Mouse (Mus musculus) fibroblast of lung, adult 2 months (primary cell): ENCODE results near the gene Cd200r2.
"Not testable (repeated sequence)": the region's sequence is repeated elsewhere in the genome, so short reads cannot be mapped to it uniquely, and the experiment has no call there.

ENCODE experiments used
- DNase-seq: peaks from one replicate; pipeline ENCODE4 v3.0.0-alpha.2; 2011; ENCODE audit warnings: low read depth

Cd200r2 gene

DNA sequence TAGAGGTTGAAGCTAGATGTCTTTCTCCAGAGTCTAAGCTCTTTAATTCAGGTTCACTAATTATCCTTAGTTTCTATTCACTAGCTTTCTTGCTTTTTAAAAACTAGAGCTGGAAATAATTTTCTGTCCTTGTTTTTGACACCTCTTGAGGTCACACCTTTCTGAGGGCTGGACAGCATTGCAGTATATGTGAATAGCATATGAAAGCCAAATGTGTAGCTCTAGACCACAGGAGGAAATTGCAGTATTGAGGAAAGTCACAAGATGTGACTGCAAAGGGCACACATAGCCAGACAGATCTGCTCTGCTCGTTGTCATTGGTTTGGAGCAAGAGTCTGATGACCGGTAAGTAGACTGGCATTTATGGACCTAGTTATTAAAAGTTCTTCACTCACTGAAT lies at the start of gene Cd200r2:
Cd200r2 (plus strand) TSS at position 301 of the 400 bp plus-strand sequence.
- no peak for DNase-seq

DNA sequence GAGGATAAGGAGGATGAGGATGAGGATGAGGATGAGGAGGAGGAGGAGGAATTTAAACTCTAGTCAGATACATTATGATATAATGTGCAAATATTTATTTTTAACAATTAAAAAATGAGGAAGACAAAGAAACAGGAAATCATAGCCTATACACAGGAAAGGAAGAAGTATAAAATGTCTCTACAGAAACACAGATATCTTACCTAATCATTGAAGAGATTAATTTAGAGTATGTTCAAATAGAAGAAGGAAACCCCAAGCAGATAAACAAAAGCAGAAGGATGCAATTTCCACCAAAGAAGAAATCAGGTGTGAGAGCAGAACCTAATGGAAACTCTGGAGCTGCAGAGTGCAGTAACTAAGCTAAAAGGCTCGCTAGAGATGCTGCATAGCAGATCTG lies 48.9 kb upstream of the Cd200r2 start:
- DNase-seq: no peak

DNA sequence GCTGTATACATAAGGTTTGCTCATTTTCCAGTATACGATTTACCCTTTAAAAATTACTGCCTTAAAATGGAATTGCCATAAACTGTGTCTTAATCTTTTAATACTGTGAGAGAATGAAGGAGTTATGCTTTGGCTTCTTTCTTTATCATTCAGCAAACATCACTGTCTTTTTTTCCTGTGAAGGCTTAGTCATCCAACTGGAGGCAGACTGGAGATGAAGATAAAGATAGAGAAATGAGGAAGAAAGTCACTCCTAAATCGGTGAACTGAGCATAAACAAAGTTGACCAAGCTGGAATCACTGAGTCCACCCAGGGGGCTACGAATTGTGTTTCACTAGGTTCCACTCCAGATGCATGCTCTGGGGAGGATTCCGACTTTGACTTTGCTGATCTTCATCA lies 46.4 kb upstream of the Cd200r2 start:
- no peak for DNase-seq

DNA sequence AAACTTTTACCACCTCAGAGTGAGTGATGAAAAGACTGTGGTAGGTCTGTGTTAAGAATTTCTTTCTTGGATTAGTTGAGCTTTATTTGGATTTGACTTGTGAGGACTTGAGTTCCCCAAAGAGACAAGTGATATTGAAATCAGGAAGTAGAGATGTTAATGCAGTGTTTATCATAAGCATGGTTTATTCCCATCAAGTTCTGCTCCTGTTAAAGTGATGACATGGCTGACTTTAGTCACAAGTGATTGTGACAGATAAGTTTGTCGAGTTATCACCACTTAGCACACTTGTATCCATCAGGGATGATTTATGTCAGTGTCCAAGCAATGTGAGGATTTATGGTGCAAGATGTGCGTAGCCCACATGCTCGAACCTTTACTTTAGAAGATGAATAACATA lies 34.6 kb upstream of the Cd200r2 start:
- no peak for DNase-seq

DNA sequence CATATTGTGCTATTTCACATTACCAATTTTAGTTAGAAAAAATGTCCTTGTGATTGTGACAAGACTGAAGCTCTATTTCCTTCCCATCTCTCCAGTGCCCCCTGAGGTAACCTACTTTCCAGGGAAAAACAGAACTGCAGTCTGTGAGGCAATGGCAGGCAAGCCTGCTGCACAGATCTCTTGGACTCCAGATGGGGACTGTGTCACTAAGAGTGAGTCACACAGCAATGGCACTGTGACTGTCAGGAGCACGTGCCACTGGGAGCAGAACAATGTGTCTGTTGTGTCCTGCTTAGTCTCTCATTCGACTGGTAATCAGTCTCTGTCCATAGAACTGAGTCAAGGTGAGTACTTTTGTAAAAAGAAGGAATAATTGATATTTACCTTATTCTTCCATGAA lies 33.7 kb upstream of the Cd200r2 start:
- not testable (repeated sequence) for DNase-seq

DNA sequence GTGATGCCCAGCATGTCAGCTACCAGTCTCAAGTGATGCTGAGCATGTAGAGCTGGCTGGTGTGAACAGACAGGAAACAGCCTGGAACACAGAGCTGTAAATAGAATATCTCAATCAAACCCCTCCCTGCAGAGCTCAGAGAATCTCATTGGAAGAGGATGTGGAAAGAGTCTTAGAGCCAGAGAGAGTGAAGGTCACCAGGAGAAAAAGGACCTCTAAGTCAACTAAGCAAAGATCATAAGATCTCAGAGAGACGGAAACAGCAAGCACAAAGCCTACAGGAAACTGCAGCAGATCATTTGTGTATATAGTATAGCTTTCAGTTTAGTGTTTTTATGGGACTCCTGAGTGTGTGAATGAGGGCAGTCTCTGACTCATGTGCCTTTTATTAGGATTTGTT lies 8.3 kb downstream of the Cd200r2 start:
- no peak for DNase-seq

DNA sequence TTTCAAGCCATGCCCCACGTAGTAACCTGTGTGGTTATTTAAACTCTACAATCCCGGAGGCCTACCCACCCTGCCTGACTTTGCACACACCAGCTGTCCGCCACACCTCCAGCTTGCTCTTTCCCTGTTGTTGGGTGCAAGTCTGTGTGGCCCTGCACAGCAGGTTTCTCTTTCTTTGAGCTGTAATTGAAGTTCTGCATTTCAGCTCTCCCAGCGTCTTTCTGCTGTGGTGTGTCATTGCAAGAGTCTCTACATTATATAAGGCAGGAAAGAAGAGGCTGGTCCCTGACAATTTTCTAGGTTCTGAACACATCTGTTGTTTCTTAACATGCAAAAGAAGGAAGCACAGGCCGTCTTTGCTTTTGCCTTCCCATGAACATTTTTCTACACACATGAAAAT lies 9.7 kb downstream of the Cd200r2 start:
- DNase-seq: no peak

DNA sequence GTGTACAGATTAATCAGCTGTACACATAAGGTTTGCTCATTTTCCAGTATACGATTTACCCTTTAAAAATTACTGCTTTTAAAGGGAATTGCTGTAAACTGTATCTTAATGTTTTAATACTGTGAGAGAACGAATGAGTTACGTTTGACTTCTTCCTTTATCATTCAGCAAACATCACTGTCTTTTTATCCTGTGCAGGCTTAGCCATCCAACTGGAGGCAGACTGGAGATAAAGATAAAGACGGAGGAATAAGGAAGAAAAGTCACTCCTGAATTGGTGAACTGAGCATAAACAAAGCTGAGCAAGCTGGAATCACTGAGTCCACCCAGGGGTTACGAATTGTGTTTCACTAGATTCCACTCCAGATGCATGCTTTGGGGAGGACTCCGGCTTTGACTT lies 10.7 kb downstream of the Cd200r2 start:
- no peak for DNase-seq

DNA sequence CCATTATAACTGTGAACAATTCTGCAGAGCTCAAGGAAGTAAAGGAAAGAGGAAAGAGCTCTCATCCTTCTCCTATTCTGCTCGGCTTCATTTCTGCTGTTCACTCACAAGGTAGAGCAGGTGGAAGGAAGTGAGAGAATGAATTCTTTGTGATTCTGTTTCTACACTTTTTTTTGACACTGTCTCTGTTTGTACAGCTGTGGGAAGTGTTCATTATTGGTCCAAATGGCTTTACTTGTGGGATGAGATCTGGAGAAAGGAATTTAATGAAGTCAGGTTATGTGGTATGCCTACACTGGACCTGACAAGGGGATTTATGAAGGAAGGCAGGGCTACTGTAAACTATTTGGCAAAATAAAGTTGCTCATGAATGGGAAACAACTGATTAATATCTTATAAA lies 23.9 kb downstream of the Cd200r2 start:
- peak; percentile 6 for DNase-seq

DNA sequence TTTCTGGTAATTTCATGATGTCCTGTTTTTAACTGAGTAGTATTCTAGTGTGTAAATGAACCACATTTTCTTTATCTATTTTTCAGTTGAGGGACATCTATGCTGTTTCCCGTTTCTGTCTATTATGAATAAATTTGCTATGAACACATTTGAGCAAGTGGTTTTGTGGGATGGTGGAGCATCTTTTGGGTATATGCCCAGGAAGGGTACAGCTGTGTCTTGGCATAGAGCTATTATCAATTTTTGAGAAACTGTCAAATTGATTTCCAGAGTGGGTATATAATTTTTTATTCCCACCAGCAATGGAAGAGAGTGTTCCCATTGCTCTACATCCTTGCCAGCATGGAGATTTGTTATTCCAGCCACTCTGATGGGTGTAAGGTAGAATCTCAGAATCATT lies 65.1 kb downstream of the Cd200r2 start:
- no peak for DNase-seq

DNA sequence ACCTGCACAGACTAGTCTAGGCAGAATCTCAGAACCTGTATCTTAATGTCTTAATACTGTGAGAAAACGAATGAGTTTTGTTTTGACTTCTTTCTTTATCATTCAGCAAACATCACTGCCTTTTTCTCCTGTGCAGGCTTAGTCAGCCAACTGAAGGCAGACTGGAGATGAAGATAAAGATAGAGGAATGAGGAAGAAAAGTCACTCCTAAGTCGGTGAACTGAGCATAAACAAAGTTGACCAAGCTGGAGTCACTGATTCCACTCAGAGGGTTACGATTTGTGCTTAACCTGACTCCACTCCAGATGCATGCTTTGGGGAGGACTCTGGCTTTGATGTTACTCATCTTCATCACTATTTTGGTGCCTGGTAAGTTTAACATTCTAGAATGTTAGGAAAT lies 76.6 kb downstream of the Cd200r2 start, which contains the start of gene Cd200r3:
Cd200r3 (plus strand) TSS at position 211 of the 400 bp plus-strand sequence.
- no peak for DNase-seq

DNA sequence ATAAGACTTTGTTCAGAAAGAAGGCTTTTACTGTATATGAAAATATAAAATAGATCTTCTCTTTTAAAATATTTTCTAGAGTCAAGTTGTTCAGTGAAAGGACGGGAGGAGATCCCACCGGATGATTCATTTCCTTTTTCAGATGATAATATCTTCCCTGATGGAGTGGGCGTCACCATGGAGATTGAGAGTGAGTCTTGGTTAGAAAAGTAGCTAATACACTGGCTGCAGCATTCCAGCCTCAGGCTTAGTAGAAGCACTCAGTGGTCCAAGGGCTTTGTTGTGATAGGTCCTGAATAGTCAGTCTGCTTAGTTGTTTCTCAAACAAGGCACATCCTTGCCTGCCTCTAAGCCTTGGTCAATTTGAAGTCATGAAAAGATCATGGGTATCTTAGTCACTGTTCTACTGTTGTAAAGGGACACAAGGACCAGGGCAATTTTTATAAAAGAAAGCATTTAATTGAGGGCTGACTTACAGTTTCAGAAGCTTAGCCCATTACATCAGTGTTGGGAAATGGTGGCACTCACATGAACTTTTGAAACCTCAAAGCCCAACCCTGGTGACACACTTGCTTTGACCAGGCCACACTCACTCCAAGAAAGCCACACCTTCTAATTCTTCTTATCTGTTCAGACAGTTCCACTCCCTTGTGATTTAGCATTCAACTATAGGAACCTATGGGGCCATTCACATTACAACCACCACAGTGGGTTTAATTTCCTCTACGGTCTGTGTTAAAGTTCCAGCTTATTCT lies 84.6 kb downstream of the Cd200r2 start:
- no peak for DNase-seq

DNA sequence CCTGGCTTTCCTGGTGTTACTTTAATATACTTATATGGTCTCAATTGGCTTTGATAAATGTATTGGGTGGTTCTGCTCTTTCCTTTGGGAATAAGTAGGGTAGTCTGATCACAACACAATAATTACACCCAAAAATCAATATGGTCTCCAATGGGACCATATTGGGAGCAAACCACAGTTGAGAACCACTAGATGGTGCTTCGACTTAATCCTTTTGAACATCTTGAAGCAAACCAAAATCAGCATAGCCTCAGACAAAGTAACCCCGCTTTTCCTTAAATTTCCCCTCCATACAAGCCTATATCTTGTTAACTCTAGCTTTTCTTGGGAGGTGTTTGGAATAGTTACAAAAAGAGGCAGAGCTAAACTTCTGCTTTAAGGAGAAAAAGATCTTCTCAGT lies 95.4 kb downstream of the Cd200r2 start:
- no peak for DNase-seq

DNA sequence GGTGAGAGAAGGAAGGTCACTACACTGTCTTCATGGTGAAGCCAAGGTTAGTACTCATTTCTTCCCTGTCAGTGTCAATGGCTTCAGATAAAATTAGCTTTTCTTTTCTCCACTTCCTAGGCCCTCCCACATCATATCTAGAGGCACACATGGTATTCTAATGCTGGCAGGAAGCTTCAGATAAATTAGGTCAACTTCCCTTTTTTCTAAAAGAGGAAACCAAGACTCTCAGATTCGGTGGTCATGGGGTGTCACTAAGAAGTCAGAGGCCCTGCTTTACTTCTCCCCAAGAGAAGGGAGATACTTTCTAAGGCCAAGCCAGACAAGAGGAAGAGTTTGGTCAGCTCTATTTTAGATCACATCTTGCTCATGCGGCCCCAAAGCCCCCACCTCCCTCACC lies 95.9 kb downstream of the Cd200r2 start:
- DNase-seq: no peak

DNA sequence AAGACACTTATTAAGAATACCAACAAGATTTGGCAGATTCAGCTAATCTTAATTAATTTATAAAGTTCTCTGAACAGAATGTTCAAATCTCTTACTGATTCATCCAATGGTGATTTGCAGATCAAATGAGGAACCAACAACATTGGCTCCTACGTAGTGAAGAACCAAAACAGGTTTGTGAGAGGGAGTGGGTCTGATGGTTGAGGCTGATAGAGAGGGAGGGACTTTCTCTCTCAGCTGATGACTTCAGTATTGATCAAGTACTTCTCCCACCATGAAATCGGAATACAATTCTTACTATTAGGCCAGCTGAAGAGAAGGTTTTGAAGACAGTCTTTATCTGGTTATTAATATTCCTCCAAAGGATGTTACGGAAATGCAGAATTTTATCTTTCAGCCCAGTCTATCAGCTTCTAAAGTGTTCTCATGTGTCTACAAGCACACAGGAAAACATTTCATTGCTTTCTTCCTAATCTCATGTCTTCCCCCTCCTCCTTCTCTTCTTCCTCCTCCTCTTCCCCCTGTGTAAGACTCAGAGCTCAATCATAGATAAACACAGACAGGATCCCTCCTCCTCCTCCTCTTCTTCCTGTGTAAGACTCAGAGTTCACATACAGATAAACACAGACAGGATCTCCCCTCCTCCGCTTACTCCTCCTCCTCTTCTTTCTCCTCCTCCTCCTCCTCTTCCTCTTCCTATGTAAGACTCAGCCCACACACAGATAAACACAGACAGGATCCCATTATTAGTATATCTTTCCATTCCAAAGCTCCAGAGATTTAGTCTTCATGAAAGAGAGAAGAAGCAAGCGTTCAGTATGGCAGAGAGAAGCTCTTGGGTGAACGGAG lies 97.9 kb downstream of the Cd200r2 start:
- no peak for DNase-seq

DNA sequence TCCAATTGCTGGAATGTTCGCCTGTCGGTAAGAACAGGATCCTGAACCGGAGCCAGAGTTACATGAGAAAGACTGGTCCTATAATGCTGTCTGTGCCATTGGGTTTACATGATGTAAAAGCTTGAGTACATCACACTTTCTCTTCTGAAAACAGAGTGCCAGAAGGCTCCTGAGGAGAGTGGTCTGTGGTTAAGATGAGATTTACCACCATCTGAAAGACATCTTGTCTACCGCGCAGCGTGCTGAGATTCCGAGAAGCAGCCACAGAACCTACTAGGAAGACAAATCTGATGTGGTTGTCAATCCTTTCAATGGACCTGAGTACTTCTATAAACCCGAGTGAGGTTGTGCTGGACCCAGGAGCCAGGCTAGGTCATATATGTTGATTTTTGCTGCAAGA lies 98.5 kb downstream of the Cd200r2 start:
- no peak for DNase-seq
